Mouse (Mus musculus) gastrocnemius, postnatal 14 days (tissue): ENCODE measurements around the gene Cyb561a3. TPM values are rescaled to one million over a fixed set of nuclear protein-coding genes. Genes with fewer than 3 reads are reported as not detected.
"Not testable (repeated sequence)": the region's sequence is repeated elsewhere in the genome, so short reads cannot be mapped to it uniquely, and the experiment has no call there.

ENCODE experiments used
- DNase-seq: peaks from one replicate; pipeline ENCODE4 v3.0.0; 2021; ENCODE audit warnings: mixed read lengths
- intact Hi-C: fragments of 180-260 bp; cut with DNase I; formaldehyde crosslinking; loops from one replicate; pipeline ENCODE4 v1.15.1; 2025; ENCODE audit warnings: low total_unique reads
- long read RNA-seq, 2 experiments: library from polyadenylated mRNA; stranded (forward); transcript quantifications; one replicate each; pipeline ENCODE4 v2.0.0; 2021
- total RNA-seq, 2 experiments: library from RNA; stranded (reverse); gene quantifications; 2 replicates each; pipeline ENCODE4 v1.2.3; 2021

The Cyb561a3 gene
- total RNA-seq = 1 to 10 TPM; 3.8 to 4.1 TPM
- long read RNA-seq, experiment 1, transcript Cyb561a3-209 (8 exons, 3,130 nt) = major isoform, 5 of 11 reads
- long read RNA-seq, experiment 1, partial matches to known transcripts = 0 of 11 reads
- long read RNA-seq, experiment 1, other reads (novel, unspliced or antisense) = 5 of 11 reads
- long read RNA-seq, experiment 2, partial matches to known transcripts = 1 of 11 reads
- long read RNA-seq, experiment 2, other reads (novel, unspliced or antisense) = 3 of 11 reads

GRCm38 (mm10) chr19:10576690-10577561, at the start of gene Cyb561a3, which contains the start of gene Tmem138:
Cyb561a3 (plus strand) TSS chr19:10577172.
Tmem138 (minus strand) TSS chr19:10577362.
- peak; percentile 89 for DNase-seq
- intact Hi-C loops = no loop called here

GRCm38 (mm10) chr19:10530082-10530481, 46.9 kb upstream of the Cyb561a3 start:
- DNase-seq = no peak
- intact Hi-C loops = no loop called here

DNA sequence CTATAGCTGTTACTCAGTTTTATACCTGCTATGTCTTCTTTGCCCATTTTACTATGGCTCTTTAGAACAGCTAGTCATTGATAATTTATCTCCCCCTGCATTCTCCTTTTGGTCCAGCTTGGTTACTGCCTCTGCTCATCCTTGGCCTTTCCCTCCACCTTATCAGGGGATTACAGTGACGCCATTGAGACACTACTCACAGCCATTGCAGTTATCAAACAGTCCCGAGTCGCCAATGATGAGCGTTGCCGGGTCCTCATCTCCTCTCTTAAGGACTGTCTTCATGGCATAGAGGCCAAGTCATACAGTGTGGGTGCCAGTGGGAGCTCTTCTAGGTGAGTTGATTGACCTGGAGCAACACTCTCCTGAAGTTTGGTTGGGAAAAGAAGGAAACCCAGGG, 37.5 kb upstream of the Cyb561a3 start:
- intact Hi-C loops = loop anchor here (5.0 kb wide), 1 partner anchor 73 kb away; no protein-coding TSS in a partner anchor
- DNase-seq = no peak

GRCm38 (mm10) chr19:10555624-10556510, 21.1 kb upstream of the Cyb561a3 start, which contains the start of gene Tmem216:
Tmem216 (minus strand) TSS chr19:10556238.
- peak; percentile 82 for DNase-seq
- intact Hi-C loops = no loop called here

GRCm38 (mm10) chr19:10557001-10557400, 20.0 kb upstream of the Cyb561a3 start:
- DNase-seq = no peak
- intact Hi-C loops = no loop called here

DNA sequence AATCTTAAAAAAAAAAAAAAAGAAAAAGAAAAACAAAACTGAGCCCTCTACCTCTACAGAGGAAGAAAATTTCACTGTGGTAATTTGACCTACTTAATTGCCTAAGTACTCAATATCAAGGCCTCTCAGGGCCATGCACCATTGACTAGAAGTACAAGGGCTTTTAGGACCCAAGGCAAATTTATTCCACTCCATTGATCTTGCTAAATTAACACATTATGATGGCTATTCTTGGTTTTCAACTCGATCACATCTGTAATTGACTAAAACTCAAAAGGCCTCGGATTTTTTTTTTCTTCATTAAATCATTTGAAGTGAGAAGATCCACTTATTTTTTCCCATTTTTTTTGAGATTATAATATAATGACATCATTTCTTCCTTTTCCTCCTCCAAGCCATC, 19.5 kb upstream of the Cyb561a3 start:
- intact Hi-C loops = no loop called here

GRCm38 (mm10) chr19:10557837-10558375, 19.1 kb upstream of the Cyb561a3 start:
- intact Hi-C loops = not testable (repeated sequence)

More for the DNA sequence above, 19.5 kb upstream of the Cyb561a3 start:
- DNase-seq = no peak

GRCm38 (mm10) chr19:10560108-10560507, 16.9 kb upstream of the Cyb561a3 start:
- intact Hi-C loops = loop anchor here (5.0 kb wide), 1 partner anchor 37 kb away; no protein-coding TSS in a partner anchor
- no peak for DNase-seq

More at GRCm38 (mm10) chr19:10557837-10558375, 19.1 kb upstream of the Cyb561a3 start:
- DNase-seq = not testable (repeated sequence)

GRCm38 (mm10) chr19:10561558-10562314, 15.2 kb upstream of the Cyb561a3 start:
- intact Hi-C loops = loop anchor here (5.0 kb wide), 1 partner anchor 36 kb away; no protein-coding TSS in a partner anchor
- no peak for DNase-seq

DNA sequence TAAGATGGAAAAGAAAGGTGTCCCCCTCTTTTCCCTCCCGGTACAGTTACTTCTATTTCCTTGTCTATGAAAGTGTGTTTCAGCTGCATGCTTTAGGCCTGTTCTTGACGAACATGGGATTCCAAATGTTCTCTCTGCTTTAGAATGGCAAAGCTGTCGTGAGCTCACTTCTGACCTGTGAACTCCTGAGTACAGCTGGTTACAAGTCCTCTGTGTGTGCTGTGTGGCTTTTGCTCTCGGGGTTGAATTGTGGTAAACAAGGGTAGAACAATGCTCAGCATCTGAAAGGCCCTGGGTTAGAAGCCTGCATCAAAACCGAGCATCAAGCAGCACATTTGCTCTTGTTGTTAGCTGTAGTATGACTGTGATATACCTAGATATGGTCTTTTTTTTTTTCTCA, 14.6 kb upstream of the Cyb561a3 start:
- intact Hi-C loops = loop anchor here (5.0 kb wide), 1 partner anchor 35 kb away; no protein-coding TSS in a partner anchor
- no peak for DNase-seq

GRCm38 (mm10) chr19:10564278-10564677, 12.7 kb upstream of the Cyb561a3 start:
- no peak for DNase-seq
- intact Hi-C loops = loop anchor here (5.0 kb wide), 1 partner anchor 33 kb away; no protein-coding TSS in a partner anchor

- no peak for DNase-seq
- intact Hi-C loops = no loop called here
Measured at GRCm38 (mm10) chr19:10565217-10565616, 11.8 kb upstream of the Cyb561a3 start.

DNA sequence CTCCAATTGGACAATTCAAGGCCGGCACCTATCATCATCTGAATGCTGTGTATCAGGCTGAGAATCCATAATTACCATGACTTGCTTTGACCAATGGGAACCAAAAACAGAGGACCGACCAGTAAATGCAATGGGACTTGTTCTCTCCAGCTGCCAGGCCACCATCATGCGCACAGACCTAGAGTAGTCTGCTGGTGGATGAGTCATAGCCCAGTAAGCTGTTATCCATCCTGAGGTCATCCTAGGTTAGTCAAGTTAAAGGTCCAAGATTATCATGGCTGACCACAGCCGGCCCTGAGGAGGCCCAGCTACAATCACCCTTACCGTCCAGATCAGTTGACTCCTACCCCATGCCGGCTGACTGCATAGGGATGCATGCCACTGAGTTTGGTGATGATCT, 7.3 kb upstream of the Cyb561a3 start:
- intact Hi-C loops = no loop called here
- no peak for DNase-seq

- no peak for DNase-seq
- intact Hi-C loops = no loop called here
Measured at GRCm38 (mm10) chr19:10580102-10580501, 3.1 kb downstream of the Cyb561a3 start.

DNA sequence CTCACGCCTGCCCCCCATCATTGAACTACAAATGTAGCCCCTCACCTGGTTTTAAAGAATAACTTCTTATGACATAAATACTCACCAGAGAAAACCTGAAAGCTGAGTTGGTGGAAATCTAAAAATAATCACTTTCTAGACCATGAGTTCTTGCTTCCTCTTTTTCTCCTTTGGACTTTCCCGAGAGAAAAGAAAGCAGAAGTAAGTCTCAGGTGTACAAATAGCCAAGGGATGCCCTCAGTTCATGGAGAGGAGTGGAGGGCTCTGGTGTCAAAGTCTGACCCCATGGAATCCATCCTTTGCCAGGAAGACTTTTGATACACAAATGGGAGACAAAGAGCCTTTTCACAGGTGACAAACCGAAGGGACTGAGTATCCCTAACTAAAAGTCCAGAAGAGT, 3.8 kb downstream of the Cyb561a3 start:
- DNase-seq = no peak
- intact Hi-C loops = no loop called here

- intact Hi-C loops = no loop called here
- no peak for DNase-seq
Measured at GRCm38 (mm10) chr19:10581984-10582383, 5.0 kb downstream of the Cyb561a3 start.

- intact Hi-C loops = no loop called here
Measured at GRCm38 (mm10) chr19:10583550-10584146, 6.7 kb downstream of the Cyb561a3 start.

DNA sequence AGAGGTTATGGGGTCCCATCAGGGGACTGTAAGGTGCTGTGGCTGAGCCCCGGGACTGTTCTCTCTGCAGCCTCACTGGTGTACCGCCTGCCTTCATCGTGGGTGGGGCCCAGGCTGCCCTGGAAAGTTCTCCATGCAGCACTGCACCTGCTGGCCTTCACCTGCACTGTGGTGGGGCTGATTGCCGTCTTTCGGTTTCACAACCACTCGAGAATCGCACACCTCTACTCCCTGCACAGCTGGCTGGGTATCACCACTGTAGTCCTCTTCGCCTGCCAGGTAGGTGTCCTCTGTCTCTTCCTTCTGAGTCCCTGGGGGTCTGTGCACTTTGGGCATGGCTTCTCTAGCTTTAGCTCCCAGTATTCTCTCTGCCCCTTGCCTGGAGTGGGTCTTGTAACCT, 8.1 kb downstream of the Cyb561a3 start:
- DNase-seq = no peak
- intact Hi-C loops = no loop called here

More at GRCm38 (mm10) chr19:10583550-10584146, 6.7 kb downstream of the Cyb561a3 start:
- DNase-seq = no peak
